Mouse (Mus musculus) kidney, postnatal 4 days (tissue): ENCODE measurements around the gene Hpca.
A peak's percentile ranks its signal among the peaks of the same experiment; 100 is the strongest.

ENCODE experiments used
- DNase-seq, 2 experiments: peaks; one replicate each; pipeline ENCODE4 v3.0.0; 2021; ENCODE audit warnings: mixed read lengths in 2 of 2

Hpca gene

DNA sequence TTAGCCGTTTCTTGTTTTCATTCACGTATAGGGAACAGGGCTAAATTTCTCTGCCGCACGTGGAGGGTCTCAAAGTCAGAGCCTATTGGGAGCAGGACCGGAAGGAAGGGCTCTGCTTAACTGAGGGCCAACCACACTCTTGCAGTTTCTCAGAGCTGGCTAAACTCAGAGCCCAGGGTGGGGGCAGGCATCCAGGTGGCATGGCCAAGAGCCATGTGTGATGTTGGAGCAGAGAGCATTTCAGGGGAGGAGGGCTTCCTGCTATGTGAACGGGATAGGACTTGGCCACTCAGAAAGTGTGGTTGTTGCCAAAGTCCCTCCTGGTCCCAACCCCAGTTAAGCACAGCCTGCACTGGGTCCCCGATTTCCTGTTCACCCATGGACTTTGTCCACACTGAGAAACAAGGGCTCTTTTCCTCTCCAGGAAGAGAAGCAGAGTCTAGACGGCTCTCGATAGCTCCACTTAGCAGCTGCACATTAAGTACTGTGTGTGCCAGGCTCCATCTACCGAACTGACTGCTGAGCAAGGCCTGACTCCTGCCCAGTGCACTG, 14.4 kb downstream of the Hpca start:
- no peak for DNase-seq

GRCm38 (mm10) chr4:129106073-129106472, 15.8 kb downstream of the Hpca start:
- peak in 1 of 2 experiments; percentile 40 for DNase-seq

DNA sequence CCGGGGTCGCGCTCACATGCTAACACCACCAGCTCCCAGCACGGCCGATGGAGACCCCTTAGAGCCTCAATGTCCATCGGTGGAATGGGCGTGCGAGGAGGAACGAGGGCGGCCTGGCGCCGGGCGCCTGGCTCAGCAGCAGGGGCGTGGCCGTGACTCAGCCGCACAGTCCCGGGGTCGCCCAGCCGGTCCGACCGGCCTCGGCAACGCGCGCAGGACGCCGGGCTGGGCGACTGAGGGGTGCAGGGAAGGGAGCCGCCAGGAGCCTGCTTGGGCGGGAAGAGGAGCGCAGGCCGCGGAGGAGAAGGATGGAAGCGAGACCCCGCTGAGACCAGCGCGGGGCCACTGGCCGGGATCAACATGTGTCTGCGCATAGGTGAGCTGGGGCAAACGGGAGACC, 16.5 kb downstream of the Hpca start, which contains the start of gene Tmem54:
Gene Tmem54, plus strand, starts transcription at position 193 of the 400 bp plus-strand sequence.
- DNase-seq = peak; percentile 55 to 67

- no peak for DNase-seq
Measured at GRCm38 (mm10) chr4:129102133-129102829, 19.6 kb downstream of the Hpca start.

DNA sequence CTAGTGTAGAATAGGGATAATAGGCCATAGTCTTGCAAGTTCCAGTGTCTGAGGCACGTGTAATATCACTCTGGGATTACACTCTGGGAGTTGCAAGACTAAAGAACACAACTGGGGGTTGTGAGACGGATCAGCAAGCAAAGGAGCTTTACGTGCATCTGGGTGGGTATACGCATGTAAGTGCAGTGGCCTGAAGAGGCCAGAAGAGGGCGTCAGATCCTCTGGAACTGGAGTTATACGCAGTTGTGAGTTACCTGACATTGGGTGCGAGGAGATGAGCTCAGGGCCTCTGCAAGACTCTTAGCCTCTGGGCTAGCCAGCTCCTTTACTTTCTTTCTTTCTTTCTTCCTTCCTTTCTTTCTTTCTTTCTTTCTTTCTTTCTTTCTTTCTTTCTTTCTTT, 24.8 kb downstream of the Hpca start:
- no peak for DNase-seq

DNA sequence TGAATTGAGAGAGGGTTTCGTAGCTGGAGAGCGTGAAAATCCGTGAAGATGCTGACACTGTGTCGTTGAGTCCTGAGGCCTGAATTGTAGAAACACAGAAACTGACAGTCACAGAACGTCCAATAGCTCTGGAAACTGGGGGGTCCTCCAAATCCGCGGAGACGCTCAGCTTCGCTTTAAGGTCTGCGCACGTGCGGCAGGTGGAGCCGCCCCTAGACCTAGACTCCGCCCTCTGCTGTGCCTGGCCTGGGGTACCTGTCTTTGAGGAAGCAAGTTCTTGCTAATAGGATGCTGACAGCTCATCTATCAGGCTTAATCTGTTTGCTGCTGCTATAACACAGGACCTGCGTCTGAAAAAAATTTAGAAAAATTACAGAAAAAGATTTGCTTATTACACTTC, 26.6 kb downstream of the Hpca start:
- peak in 1 of 2 experiments; percentile 31 for DNase-seq

GRCm38 (mm10) chr4:129087850-129088249, 34.0 kb downstream of the Hpca start:
- no peak for DNase-seq

DNA sequence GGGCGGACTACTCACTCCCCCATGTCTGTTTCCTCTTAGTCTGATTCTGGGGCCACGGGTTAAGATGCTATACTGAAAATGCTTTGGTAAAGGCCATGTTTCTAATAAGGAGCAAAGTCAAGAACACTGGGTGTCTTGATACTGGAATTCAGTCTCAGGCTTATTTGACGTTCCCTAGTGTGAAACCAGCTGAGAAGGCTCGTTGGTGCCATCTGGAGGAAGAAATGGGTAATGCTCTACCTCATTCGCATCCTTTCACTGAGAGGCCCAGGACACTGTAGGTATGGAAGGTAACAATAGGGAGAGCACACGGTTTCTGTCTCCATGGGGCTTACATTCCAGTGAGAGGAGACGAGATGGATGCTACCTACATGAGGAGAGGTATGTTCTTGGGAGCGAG, 35.8 kb downstream of the Hpca start:
- DNase-seq = peak; percentile 81 to 84

- DNase-seq = no peak
Measured at GRCm38 (mm10) chr4:129084896-129085295, 36.9 kb downstream of the Hpca start.

GRCm38 (mm10) chr4:129082379-129083115, 39.3 kb downstream of the Hpca start:
- peak; percentile 77 to 83 for DNase-seq

GRCm38 (mm10) chr4:129081939-129082338, 39.9 kb downstream of the Hpca start:
- DNase-seq = no peak

GRCm38 (mm10) chr4:129081512-129081911, 40.3 kb downstream of the Hpca start:
- DNase-seq = peak in 1 of 2 experiments; percentile 40

GRCm38 (mm10) chr4:129081041-129081440, 40.8 kb downstream of the Hpca start:
- DNase-seq = no peak

DNA sequence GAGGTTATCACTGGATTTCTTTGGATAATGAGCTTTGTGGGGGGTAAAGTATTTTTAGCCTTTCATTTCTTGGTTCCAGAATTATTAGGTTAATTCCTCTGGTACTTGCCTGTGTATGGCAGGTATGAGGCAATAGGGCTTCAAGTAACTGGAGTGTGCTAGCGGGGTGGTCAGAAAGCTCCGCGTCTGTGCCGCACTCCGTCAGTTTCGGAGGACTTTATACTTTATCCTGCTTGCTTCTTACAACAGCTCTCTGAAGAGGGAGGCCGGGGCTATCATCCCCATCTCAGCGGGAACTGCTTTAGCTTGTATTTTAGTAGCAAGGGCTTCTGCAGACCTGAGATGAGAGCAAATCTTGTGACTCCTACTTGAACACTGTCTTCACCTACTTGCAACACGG, 42.7 kb downstream of the Hpca start:
- DNase-seq = no peak

DNA sequence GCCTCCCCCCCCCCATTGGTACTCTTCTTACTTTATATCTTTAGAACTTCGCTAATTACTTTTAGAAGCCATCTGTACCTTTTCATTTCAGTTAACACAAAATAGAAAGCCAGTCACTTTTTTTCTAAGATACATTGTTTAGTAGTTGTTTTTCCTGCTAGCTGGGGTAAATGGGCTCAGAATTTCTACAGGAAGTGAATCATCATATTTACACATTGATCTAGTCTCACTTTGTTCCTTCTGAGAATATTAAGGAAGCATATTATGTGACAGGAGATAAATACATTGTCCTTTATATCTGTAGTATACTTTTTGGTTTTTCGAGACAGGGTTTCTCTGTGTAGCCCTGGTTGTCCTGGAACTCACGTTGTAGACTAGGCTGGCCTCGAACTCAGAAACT, 53.0 kb downstream of the Hpca start:
- no peak for DNase-seq

GRCm38 (mm10) chr4:129067638-129068415, 54.0 kb downstream of the Hpca start:
- no peak for DNase-seq

DNA sequence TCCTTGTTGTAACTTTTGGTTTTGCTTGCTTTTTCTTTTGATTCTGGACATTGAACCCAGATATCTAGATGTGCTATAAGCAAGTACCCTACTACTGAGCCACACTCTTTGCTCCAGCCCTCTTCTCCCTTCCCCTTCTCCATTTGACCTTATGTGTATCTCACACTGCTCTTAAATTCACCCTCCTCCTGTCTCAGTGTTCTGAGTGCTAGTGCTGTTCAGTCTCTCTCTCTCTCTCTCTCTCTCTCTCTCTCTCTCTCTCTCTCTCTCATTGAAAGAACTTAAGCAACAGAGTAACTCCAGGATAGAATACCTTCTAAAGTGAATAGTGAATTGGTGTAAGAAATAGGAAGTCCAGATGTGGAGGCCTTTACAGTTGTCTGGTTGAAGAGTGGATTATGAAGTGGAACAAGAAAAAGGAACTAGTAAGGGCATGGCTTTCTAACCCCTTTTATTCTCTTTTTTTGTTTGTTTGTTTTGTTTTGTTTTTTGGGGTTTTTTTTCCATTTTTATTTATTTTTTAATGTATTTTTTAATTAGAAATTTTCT, 56.1 kb downstream of the Hpca start:
- no peak for DNase-seq

DNA sequence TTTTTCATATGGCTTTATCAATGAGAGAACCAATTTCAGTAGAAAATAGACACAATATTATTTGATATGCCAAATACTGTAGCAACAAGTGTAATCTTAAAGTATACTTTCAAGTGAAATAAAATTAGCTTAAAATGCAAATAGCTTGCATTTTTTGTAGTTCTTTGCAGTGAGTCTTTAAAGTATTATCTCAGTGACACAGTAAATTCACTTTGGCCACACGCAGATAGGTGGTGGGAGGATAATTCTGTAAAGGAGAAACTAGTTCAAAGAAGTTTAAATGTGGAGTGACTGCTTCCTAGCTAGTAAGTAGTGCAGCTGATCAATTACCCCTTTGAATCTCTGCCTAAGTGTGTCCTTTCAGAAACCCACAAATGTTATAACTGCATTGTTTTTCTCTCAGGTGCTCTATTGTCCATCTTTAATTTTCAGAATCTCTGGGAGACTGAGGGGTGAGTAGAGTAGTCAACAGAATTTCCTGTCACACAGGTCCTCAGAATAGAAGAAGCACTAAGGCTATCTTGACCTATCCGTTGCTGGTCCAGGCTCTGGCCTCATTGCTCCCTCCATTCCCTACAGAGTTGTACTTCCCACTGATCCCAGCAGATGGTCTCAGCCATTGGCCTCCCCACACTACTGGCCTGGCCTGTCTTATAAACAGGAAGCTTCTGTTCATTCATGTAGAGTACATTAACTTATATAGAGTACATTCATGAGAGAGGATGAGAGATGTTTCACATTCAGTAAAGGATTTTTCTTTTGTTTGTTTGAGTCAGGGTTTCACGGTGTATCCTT, 59.4 kb downstream of the Hpca start:
- DNase-seq = no peak
